Mouse (Mus musculus): Measurements from ENCODE around the gene Fam129c. TPM values are rescaled to one million over a fixed set of nuclear protein-coding genes. Genes with fewer than 3 reads are reported as not detected.

Gene Fam129c
- polyA plus RNA-seq, 1 experiment from 2014 or later: 2.8 TPM

DNA sequence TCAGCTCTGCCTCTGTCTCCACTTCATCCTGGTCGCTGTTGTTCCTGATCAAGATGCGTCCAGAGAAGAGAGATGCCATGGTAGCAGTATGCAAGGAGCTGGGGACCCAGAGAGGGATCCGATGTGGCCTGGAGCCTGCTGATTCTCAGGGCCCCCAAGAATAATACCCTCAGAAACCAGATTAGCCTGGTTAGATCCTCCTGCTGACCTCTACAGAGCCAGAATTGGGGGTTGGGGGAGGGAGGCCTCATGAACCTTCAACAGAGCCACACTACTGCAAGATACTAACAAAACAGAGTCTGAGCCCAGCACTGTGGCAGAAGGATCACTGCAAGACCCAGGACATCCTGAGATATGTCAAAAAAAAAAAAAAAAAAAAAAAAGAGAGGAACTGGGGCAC, 30.9 kb upstream of the Fam129c start, which contains the start of gene Nxnl1:
TSS of gene Nxnl1 (minus strand) at position 101 of the 400 bp plus-strand sequence.
- no peaks in the 10 kb centered on the region for H3K36me3 ChIP-seq (ENCODE audit: insufficient read depth, low read length)
- H3K27me3 ChIP-seq (ENCODE audit: insufficient read depth, low read length): peaks cover 5% of the 10 kb centered on the region; the same call in 1 of the 2 replicates
- no peaks in the 10 kb centered on the region for H3K9me3 ChIP-seq (replicated peaks; ENCODE audit: low read length)
- DNase-seq (ENCODE audit: low spot score): no peak
- H3K4me2 ChIP-seq (ENCODE audit: low read length): no peak within 1 kb of the TSS
- peaks cover 6% of the 10 kb centered on the region; the same call in 1 of the 2 replicates for H3K4me1 ChIP-seq (replicated peaks; ENCODE audit: insufficient read depth, low read length)
- no peak within 1 kb of the TSS for H3K9ac ChIP-seq (ENCODE audit: low read depth, low read length)
- WGBS: 82% methylated on average over 3 of the region's 3 CpGs
- no peak within 1 kb of the TSS for H3K4me3 ChIP-seq (replicated peaks; ENCODE audit: low read depth, low read length)
- TF ChIP-seq CTCF (IDR thresholded peaks at IDR 0.05; ENCODE audit: low read depth): no peak
- H3K27ac ChIP-seq: no peak within 1 kb of the TSS
- ATAC-seq (replicated peaks; ENCODE audit: low FRiP score, low read depth): no peak

DNA sequence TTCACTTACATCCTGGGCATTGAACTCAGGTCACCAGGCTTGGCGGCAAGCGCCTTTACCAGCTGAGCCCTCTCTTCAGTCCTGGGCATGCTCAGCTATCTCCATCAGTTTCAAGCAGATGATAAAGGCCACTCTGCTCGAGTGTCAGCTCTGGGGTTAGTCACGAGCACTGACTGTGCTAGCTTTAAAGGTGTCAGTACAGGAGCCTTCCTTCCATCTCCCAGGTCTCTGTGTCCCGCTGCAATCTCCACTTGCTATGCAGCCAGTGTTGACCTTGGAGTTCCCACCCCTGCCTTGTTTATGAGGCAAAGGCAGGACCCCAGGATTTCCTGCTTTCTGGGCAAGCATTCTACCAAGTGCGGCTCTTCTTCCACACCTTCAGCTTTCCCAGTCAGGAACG, 29.9 kb upstream of the Fam129c start:
- no peak for ATAC-seq (replicated peaks; ENCODE audit: low FRiP score, low read depth)
- Histone ChIP-seq H3K27ac (peak overlapping the region; percentile 96), H3K36me3 (ENCODE audit: insufficient read depth, low read length) (no peaks in the 10 kb centered on the region), H3K4me2 (ENCODE audit: low read length) (no peak overlapping the region), H3K4me1 (replicated peaks; ENCODE audit: insufficient read depth, low read length) (peaks cover 6% of the 10 kb centered on the region; the same call in 1 of the 2 replicates), H3K9me3 (replicated peaks; ENCODE audit: low read length) (no peaks in the 10 kb centered on the region), H3K9ac (ENCODE audit: low read depth, low read length) (no peak overlapping the region), H3K27me3 (ENCODE audit: insufficient read depth, low read length) (peaks cover under 1% of the 10 kb centered on the region; the same call in 1 of the 2 replicates), H3K4me3 (replicated peaks; ENCODE audit: low read depth, low read length) (no peak overlapping the region)
- no peak for TF ChIP-seq CTCF (IDR thresholded peaks at IDR 0.05; ENCODE audit: low read depth)
- WGBS: 73% methylated on average over 7 of the region's 7 CpGs
- no peak for DNase-seq (ENCODE audit: low spot score)

DNA sequence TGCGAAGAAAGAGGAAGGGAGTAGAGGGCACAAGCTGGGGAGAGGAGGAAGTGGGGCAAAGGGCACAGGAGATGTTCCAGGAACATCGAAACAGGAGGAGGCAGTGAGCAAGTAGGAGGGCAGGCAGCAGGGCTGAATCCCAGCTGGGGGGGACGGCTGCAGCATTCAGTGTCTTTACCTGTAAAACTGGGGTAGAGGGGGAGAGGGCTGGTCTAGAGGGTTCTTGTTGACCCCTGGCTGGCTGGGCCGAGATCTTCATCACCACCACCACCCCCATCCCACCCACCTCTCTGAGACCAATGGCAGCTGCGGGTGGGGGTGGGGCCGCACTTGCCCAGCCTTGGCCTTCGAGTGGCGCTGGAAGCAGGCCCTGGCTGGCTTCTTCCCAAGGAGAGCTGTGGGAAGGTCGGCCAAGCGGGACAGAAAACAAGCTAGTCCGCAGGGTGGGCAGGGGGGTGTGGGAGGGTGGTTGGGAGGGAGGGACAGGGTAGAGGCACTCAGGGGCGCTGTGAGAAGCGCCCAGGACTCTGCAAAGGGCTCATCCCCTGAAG, 29.0 kb upstream of the Fam129c start, which contains the start of gene Slc27a1:
TSS of gene Slc27a1 (plus strand) at position 496 of the 551 bp plus-strand sequence.
- Histone ChIP-seq H3K4me3 (replicated peaks; ENCODE audit: low read depth, low read length) (peak within 1 kb of the TSS; percentile 61), H3K27me3 (ENCODE audit: insufficient read depth, low read length) (no peaks in the 10 kb centered on the region), H3K27ac (peak within 1 kb of the TSS; percentile 96), H3K9ac (ENCODE audit: low read depth, low read length) (peak within 1 kb of the TSS; percentile 67), H3K9me3 (replicated peaks; ENCODE audit: low read length) (no peaks in the 10 kb centered on the region), H3K4me2 (ENCODE audit: low read length) (peak within 1 kb of the TSS; percentile 62), H3K36me3 (ENCODE audit: insufficient read depth, low read length) (no peaks in the 10 kb centered on the region), H3K4me1 (replicated peaks; ENCODE audit: insufficient read depth, low read length) (peaks cover 6% of the 10 kb centered on the region; the same call in 1 of the 2 replicates)
- DNase-seq (ENCODE audit: low spot score) (peak; percentile 64), ATAC-seq (replicated peaks; ENCODE audit: low FRiP score, low read depth) (peak; percentile 9; the same call in 1 of the 2 replicates)
- no peak for TF ChIP-seq CTCF (IDR thresholded peaks at IDR 0.05; ENCODE audit: low read depth)
- 8% methylated on average over 13 of the region's 13 CpGs for WGBS

DNA sequence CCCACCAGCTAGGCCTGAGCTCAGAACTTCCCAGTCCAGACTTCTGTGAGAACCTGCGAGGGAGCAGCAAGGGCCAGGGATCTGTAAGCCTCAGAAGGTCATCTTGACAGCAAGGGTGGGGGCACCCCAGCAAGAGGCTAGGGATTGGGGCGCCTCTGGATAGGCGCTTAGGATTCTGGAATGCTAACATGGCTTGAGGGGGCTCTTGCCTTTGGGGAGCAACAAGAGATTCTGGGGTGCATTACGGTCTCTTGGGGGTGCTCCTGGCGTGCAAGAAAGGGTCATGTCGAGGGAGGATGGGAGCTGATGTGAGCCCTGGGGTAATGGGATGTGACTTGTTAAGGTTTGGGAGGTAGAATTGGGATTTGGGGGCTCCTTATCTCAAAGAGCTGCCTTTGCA, 28.5 kb upstream of the Fam129c start:
- peaks cover 6% of the 10 kb centered on the region; the same call in 1 of the 2 replicates for H3K4me1 ChIP-seq (replicated peaks; ENCODE audit: insufficient read depth, low read length)
- no peak for ATAC-seq (replicated peaks; ENCODE audit: low FRiP score, low read depth)

DNA sequence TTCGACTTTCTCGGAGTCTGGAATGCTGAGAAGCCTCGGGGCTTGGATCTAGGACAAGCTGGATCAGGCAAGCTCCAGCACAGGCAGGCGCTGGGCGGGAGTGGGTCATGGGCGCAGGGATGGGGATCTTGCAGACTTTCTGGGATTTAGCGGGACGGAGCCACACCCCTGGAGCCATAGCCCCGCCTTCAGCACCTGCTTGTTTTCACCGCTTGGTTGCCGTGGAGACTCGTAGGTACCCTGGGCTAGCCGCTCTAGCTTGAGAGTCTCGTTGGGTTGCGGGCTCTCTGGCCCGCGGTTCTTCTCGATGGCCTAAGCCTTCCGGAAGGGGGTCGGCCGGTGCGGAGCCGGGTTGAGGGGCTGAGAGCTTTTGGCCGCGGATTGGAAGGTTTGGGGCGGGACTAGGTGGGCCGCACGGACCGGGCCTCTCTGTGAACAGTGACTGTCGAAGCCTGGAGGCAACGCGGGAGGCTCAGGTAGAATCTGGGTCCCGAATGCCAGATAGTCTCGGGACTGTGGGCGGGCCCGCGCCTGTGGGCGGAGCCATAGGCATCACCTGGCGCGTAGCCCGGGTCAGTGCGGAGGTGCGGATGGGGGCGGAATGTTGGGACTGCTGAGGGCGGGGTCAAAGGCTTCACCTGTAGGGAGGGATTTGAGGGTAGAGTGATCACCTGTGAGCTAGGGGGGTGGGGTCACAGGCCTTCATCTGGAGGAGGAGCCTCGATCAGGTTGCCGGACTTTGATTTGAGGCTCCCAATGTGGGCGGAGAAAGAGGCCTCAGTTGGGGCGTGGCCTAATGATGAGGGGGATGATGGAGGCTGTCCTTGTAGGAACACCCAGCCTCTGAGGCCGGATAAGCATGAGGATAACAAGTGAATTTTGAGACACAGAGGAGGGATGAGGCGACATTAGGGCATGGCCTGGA, 27.8 kb upstream of the Fam129c start:
- peak; percentile 93 for DNase-seq (ENCODE audit: low spot score)
- peak; percentile 78 for ATAC-seq (replicated peaks; ENCODE audit: low FRiP score, low read depth)
- H3K27ac ChIP-seq: peak overlapping the region; percentile 96
- no peaks in the 10 kb centered on the region for H3K9me3 ChIP-seq (replicated peaks; ENCODE audit: low read length)
- H3K4me1 ChIP-seq (replicated peaks; ENCODE audit: insufficient read depth, low read length): peaks cover 6% of the 10 kb centered on the region; the same call in 1 of the 2 replicates
- peak overlapping the region; percentile 62 for H3K4me2 ChIP-seq (ENCODE audit: low read length)
- no peaks in the 10 kb centered on the region for H3K27me3 ChIP-seq (ENCODE audit: insufficient read depth, low read length)
- 1% methylated on average over 51 of the region's 51 CpGs for WGBS
- H3K9ac ChIP-seq (ENCODE audit: low read depth, low read length): peak overlapping the region; percentile 67
- no peak for TF ChIP-seq CTCF (IDR thresholded peaks at IDR 0.05; ENCODE audit: low read depth)
- no peaks in the 10 kb centered on the region for H3K36me3 ChIP-seq (ENCODE audit: insufficient read depth, low read length)
- peak overlapping the region; percentile 61 for H3K4me3 ChIP-seq (replicated peaks; ENCODE audit: low read depth, low read length)

More for the DNA sequence above, 28.5 kb upstream of the Fam129c start:
- DNase-seq (ENCODE audit: low spot score): no peak
- 25% methylated on average over 6 of the region's 6 CpGs for WGBS
- H3K9me3 ChIP-seq (replicated peaks; ENCODE audit: low read length): no peaks in the 10 kb centered on the region
- H3K4me2 ChIP-seq (ENCODE audit: low read length): peak overlapping the region; percentile 62
- no peaks in the 10 kb centered on the region for H3K27me3 ChIP-seq (ENCODE audit: insufficient read depth, low read length)
- peak overlapping the region; percentile 61 for H3K4me3 ChIP-seq (replicated peaks; ENCODE audit: low read depth, low read length)
- TF ChIP-seq CTCF (IDR thresholded peaks at IDR 0.05; ENCODE audit: low read depth): no peak
- peak overlapping the region; percentile 67 for H3K9ac ChIP-seq (ENCODE audit: low read depth, low read length)
- no peaks in the 10 kb centered on the region for H3K36me3 ChIP-seq (ENCODE audit: insufficient read depth, low read length)
- H3K27ac ChIP-seq: peak overlapping the region; percentile 96

DNA sequence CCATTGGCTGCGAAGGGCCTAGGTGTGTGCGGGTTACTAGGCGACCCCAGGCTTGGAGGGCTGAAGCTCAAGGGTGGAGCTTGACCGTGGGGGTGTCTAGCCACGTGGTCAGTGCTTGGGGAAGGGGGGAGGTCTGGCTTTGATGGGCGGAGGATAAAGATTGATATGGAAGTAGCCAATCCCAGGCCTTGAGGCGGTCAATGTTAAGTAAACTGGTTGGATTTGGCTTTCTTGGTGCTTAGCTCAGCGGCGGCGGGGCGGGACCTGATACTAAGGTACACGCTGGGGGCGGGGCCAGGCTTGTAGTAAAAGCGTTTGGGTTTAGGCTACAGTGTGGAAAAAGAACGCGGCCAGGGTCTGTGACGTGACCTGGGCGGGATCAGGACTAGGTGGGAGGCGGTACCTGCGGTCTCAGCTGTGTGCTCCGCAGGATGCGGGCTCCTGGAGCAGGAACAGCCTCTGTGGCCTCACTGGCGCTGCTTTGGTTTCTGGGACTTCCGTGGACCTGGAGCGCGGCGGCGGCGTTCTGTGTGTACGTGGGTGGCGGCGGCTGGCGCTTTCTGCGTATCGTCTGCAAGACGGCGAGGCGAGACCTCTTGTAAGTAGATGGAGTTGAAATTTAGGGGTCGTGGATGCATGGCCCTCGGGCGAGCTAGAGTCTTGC, 27.0 kb upstream of the Fam129c start:
- no peaks in the 10 kb centered on the region for H3K9me3 ChIP-seq (replicated peaks; ENCODE audit: low read length)

More for the DNA sequence above, 27.0 kb upstream of the Fam129c start:
- Histone ChIP-seq H3K27ac (peak overlapping the region; percentile 96), H3K27me3 (ENCODE audit: insufficient read depth, low read length) (no peaks in the 10 kb centered on the region), H3K4me2 (ENCODE audit: low read length) (peak overlapping the region; percentile 62), H3K36me3 (ENCODE audit: insufficient read depth, low read length) (no peaks in the 10 kb centered on the region), H3K9ac (ENCODE audit: low read depth, low read length) (peak overlapping the region; percentile 52), H3K4me3 (replicated peaks; ENCODE audit: low read depth, low read length) (peak overlapping the region; percentile 61), H3K4me1 (replicated peaks; ENCODE audit: insufficient read depth, low read length) (peaks cover 6% of the 10 kb centered on the region; the same call in 1 of the 2 replicates)
- no peak for TF ChIP-seq CTCF (IDR thresholded peaks at IDR 0.05; ENCODE audit: low read depth)
- under 1% methylated on average over 41 of the region's 41 CpGs for WGBS
- ATAC-seq (replicated peaks; ENCODE audit: low FRiP score, low read depth): peak; percentile 88
- DNase-seq (ENCODE audit: low spot score): peak; percentile 99
